Mouse (Mus musculus): ENCODE results near the gene Ddah1.

The Ddah1 gene

GRCm38 (mm10) chr3:145937505-145938404, 179.3 kb downstream of the Ddah1 start, which contains the start of gene 2410004B18Rik:
TSS of gene 2410004B18Rik (plus strand) at chr3:145938014.
- ChIA-PET POLR2A (interaction anchor here in 3 of 4 experiments (0.6 to 3.3 kb wide), 20 partner anchors 12 to 335 kb away, joined by 3 to 19 read pairs (median 4); partner anchors contain the start of gene Ccn1 (in 2 of the 3)), CTCF (interaction anchor here (0.5 to 4.2 kb wide), 27 partner anchors 10 to 1021 kb away, joined by 3 to 25 read pairs (median 4); partner anchors contain the start of gene Znhit6 (in 1 of the 4))

GRCm38 (mm10) chr3:145938405-145939349, 180.2 kb downstream of the Ddah1 start:
- ChIA-PET POLR2A (interaction anchor here in 3 of 4 experiments (0.6 to 3.3 kb wide), 22 partner anchors 8 to 336 kb away, joined by 3 to 19 read pairs (median 4); partner anchors contain the start of genes Ccn1 (in 2 of the 3) and Bcl10 (in 1 of the 3)), CTCF (interaction anchor here (0.5 to 4.2 kb wide), 26 partner anchors 11 to 1022 kb away, joined by 3 to 25 read pairs (median 4); partner anchors contain the start of gene Znhit6 (in 1 of the 4))

- ChIA-PET POLR2A (interaction anchor here in 2 of 4 experiments (0.8 to 2.0 kb wide), 8 partner anchors 9 to 289 kb away, joined by 3 to 8 read pairs (median 6); partner anchors contain the start of genes Bcl10 (in 1 of the 2) and Ccn1 (in 1 of the 2)), CTCF (interaction anchor here (0.6 to 4.2 kb wide), 7 partner anchors 11 to 899 kb away, joined by 3 to 25 read pairs (median 4); no protein-coding TSS in a partner anchor)
Measured at GRCm38 (mm10) chr3:145939402-145939801, 180.9 kb downstream of the Ddah1 start.

- CTCF ChIA-PET: interaction anchor here (0.6 to 4.2 kb wide), 7 partner anchors 10 to 898 kb away, joined by 3 to 25 read pairs (median 4); no protein-coding TSS in a partner anchor
- POLR2A ChIA-PET: interaction anchor here in 3 of 4 experiments (0.5 to 2.0 kb wide), 9 partner anchors 9 to 307 kb away, joined by 3 to 8 read pairs (median 3); partner anchors contain the start of gene Bcl10 (in 1 of the 3)
Measured at GRCm38 (mm10) chr3:145939971-145940370, 181.5 kb downstream of the Ddah1 start.

DNA sequence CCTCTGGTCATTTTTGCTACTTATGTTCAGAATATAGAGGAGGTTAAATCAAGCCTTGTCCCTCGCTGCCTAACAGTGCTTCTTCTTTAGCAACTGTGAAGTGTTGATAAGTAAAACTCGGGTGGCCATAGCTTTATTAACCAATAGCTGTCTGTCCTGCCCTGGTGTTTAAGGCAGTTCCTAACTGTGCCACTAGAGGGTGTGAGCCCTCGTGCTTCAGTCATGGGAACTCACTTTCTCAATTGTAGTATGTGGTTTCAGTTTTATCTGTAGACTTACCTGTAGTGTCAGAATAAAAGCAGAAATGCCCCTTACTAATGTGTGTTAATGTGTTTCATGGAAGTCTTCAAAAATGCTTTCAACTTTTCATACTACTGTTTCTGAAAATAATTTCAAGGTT, 183.5 kb downstream of the Ddah1 start:
- POLR2A ChIA-PET: interaction anchor here (0.6 to 1.6 kb wide), 14 partner anchors 8 to 521 kb away, joined by 3 to 10 read pairs (median 3); no protein-coding TSS in a partner anchor
- CTCF ChIA-PET: interaction anchor here (0.5 to 1.9 kb wide), 35 partner anchors 8 to 327 kb away, joined by 3 to 54 read pairs (median 3); partner anchors contain the start of gene Syde2 (in 1 of the 4)

Data from embryonic stem cell, embryonic (primary cell).